Mouse (Mus musculus) intestine, postnatal 0 days (tissue): Measurements from ENCODE around the gene Sod1. TPM values are rescaled to one million over a fixed set of nuclear protein-coding genes. Genes with fewer than 3 reads are reported as not detected.
"Not testable (repeated sequence)": the region's sequence is repeated elsewhere in the genome, so short reads cannot be mapped to it uniquely, and the experiment has no call there.

Experiments used
- ATAC-seq: fragments of 200-750 bp; cut with Nextera tagmentation; 2 replicates; pipeline ENCODE4 v1.8.0; 2017; ENCODE audit warnings: mild to moderate bottlenecking, moderate TSS enrichment, moderate library complexity
- H3K27ac ChIP-seq: fragments of 300-500 bp; sonication (generic); 2 replicates; pipeline ENCODE4 v1.5.1; 2014; ENCODE audit warnings: mild to moderate bottlenecking, low read depth, low read length, moderate library complexity
- H3K27me3 ChIP-seq: fragments of 300-500 bp; sonication (generic); replicated peaks from 2 replicates; pipeline ENCODE4 v1.6.1; 2014; ENCODE audit warnings: low read length, mixed read lengths; ENCODE audit not compliant: control insufficient read depth, insufficient read depth
- H3K36me3 ChIP-seq: fragments of 300-500 bp; sonication (generic); 2 replicates; pipeline ENCODE4 v1.6.1; 2014; ENCODE audit warnings: mild to moderate bottlenecking, moderate library complexity; ENCODE audit not compliant: control insufficient read depth, insufficient read depth
- H3K4me1 ChIP-seq: fragments of 300-500 bp; sonication (generic); replicated peaks from 2 replicates; pipeline ENCODE4 v1.6.1; 2014; ENCODE audit warnings: antibody characterized with exemption, low read length, mixed read lengths; ENCODE audit not compliant: control insufficient read depth, insufficient read depth
- H3K4me2 ChIP-seq: fragments of 300-500 bp; sonication (generic); replicated peaks from 2 replicates; pipeline ENCODE4 v1.6.1; 2014; ENCODE audit warnings: low read depth, mild to moderate bottlenecking, moderate library complexity
- H3K4me3 ChIP-seq: fragments of 300-500 bp; sonication (generic); 2 replicates; pipeline ENCODE4 v1.5.1; 2014; ENCODE audit warnings: low read depth, low read length
- H3K9ac ChIP-seq: fragments of 300-500 bp; sonication (generic); 2 replicates; pipeline ENCODE4 v1.6.1; 2014; ENCODE audit warnings: mild to moderate bottlenecking, low read depth, low read length
- H3K9me3 ChIP-seq: fragments of 300-500 bp; sonication (generic); 2 replicates; pipeline ENCODE4 v1.6.1; 2016; ENCODE audit warnings: mixed run types; ENCODE audit not compliant: control insufficient read depth
- CTCF ChIP-seq: sonication (generic); IDR thresholded peaks from 2 replicates; pipeline ENCODE4 v1.5.1; 2016; ENCODE audit warnings: low read depth, mild to moderate bottlenecking, control low read depth, antibody characterized with exemption, moderate library complexity
- WGBS: fragments of 180-500 bp; shearing (Covaris S2); extraction: QIAGEN DNeasy Blood & Tissue Kit; methylation state at CpG from one replicate; pipeline ENCODE4 v1.1.7; 2014; 5-methylcytosine and 5-hydroxymethylcytosine counted together
- polyA plus RNA-seq: library from polyadenylated mRNA; unstranded; fragments of >200 nt; fragmentation: Nextera tagmentation; extraction: Ambion mirVana; gene quantifications from 2 replicates; pipeline ENCODE4 v1.2.1, GENCODE M21; 2015

Sod1 gene
- polyA plus RNA-seq, 1 experiment from 2014 or later = 1,874 TPM

DNA sequence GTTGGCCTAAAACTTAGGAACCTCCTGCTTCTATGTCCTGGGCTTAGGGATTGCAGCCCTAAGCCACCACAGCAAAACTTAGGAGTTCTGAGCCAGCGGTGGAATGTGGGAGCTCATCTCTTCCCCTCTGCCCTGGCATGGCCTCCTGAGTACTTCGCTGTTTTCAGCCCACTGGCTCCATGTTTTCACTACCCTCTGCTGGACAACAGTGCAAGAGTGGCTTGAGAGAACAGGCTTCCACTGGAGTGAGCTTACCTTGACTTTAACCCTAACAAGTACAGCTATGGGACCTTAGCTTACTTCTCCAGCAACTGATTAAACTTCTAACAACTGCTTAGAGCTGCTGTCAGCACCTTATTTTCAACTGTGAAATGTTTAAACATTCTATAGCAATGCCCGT, 14.6 kb downstream of the Sod1 start:
- H3K4me1 ChIP-seq = no peaks in the 10 kb centered on the region
- no peak overlapping the region for H3K9ac ChIP-seq
- H3K9me3 ChIP-seq = no peaks in the 10 kb centered on the region
- no peak overlapping the region for H3K4me3 ChIP-seq
- no peaks in the 10 kb centered on the region for H3K27me3 ChIP-seq
- H3K4me2 ChIP-seq = no peak overlapping the region
- 83% methylated on average over 3 of the region's 3 CpGs for WGBS
- ATAC-seq = no peak
- H3K36me3 ChIP-seq = peaks cover 19% of the 10 kb centered on the region; the same call in 1 of the 2 replicates
- no peak overlapping the region for H3K27ac ChIP-seq
- peak; percentile 34; the same call in 1 of the 2 replicates for TF ChIP-seq CTCF

DNA sequence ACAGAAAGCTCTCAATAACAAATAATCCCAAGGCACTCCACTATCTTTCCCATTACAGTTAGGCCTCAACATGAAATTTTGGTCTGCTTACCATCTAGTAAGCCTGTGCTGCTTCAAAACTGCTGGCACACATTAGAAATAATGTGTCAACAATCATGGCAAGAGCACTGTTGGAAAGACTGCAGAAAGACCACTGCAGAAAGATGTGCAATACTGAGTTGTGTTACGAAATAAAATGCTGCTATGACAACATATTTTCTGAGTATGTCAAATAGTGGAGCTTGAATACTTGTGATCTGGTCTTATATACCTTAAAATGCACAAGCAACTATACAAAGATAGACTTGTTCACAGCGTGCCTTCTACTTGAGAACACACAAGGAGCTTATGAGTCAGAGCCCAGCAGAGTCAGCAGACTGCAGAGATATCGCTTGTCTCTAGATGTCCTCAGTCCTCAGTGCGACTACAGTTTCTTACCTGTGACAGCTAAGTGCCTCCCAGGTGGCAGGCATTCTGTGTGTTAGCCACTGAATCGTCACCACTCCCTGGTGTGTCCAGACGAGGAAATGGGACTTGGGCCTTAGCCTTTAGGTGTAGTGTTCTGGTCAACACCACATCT, 18.7 kb downstream of the Sod1 start:
- TF ChIP-seq CTCF = peak; percentile 36
- WGBS = 74% methylated on average over 6 of the region's 6 CpGs
- Histone ChIP-seq H3K27me3 (no peaks in the 10 kb centered on the region), H3K36me3 (peaks cover 56% of the 10 kb centered on the region), H3K27ac (no peak overlapping the region), H3K4me2 (no peak overlapping the region), H3K4me3 (no peak overlapping the region), H3K9ac (no peak overlapping the region), H3K4me1 (no peaks in the 10 kb centered on the region), H3K9me3 (no peaks in the 10 kb centered on the region)
- peak; percentile 65 for ATAC-seq

DNA sequence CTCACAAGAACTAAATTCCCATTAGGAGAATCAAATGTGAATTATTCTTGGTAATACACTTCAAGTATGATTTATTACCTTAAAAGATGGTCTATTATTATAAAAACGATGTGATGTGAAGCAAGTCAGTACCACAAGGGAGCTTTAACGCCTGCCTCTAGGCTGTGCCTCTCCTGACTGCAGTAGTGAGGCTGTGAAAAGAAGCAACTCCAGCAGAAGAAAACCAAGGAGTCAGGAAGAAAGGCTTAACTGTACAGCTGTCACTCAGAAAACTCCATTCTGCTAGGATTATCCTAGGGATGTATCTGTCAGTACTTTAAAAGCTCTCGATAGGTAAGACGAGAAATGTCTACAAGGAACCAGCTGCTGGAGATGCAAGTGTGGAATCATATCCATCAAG, 21.3 kb downstream of the Sod1 start:
- H3K36me3 ChIP-seq = peaks cover 80% of the 10 kb centered on the region
- no peak overlapping the region for H3K4me2 ChIP-seq
- WGBS = 88% methylated on average over 4 of the region's 4 CpGs
- TF ChIP-seq CTCF = no peak
- ATAC-seq = no peak
- H3K27ac ChIP-seq = no peak overlapping the region
- H3K4me1 ChIP-seq = no peaks in the 10 kb centered on the region
- H3K9me3 ChIP-seq = no peaks in the 10 kb centered on the region
- H3K9ac ChIP-seq = no peak overlapping the region
- no peak overlapping the region for H3K4me3 ChIP-seq
- H3K27me3 ChIP-seq = no peaks in the 10 kb centered on the region

DNA sequence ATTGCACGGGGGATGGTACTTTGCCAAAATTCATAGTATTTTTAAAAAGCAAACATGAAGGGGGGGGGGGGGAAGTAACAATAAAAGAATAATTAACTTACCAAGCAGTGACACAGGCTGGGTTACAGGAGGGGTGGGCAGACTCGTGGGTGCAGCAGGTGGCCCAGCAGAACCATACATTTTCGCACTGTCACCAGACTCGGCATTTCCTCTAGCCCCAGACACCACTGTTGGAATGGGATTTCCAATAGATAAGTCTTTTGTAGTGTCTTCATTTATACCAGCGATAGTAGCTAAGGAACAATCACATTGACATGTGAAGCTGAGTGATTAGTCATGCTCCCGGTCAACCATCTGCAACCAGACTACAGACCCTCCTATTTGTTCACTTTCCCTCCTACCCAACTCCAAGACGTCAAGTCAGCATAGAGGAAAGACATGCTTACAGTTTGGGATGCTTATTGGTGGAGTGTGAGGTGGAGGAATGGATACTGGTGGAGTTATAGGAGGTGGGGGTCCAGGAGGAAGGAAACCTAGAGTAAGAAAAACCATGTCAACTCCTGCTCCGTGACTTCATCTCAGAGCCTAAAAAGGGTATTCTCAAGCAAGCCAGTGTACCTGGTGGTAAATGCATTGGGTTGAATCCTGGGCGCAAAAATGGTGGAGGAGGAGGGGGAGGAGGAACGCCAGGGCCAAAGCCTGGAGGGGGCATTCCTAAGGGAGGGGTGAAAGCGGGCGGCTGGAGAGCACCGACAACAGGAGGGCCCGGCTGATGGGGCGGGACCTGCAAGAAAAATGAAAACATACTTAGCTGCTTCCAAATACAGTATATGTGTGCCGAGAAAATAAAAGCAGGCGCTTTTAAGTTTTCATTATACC, 22.1 kb downstream of the Sod1 start:
- no peak for ATAC-seq
- no peak overlapping the region for H3K9ac ChIP-seq
- H3K4me2 ChIP-seq = no peak overlapping the region
- no peak overlapping the region for H3K4me3 ChIP-seq
- H3K27ac ChIP-seq = no peak overlapping the region
- WGBS = 79% methylated on average over 17 of the region's 17 CpGs
- TF ChIP-seq CTCF = no peak
- no peaks in the 10 kb centered on the region for H3K9me3 ChIP-seq
- H3K36me3 ChIP-seq = peaks cover 83% of the 10 kb centered on the region
- H3K27me3 ChIP-seq = no peaks in the 10 kb centered on the region
- H3K4me1 ChIP-seq = no peaks in the 10 kb centered on the region

DNA sequence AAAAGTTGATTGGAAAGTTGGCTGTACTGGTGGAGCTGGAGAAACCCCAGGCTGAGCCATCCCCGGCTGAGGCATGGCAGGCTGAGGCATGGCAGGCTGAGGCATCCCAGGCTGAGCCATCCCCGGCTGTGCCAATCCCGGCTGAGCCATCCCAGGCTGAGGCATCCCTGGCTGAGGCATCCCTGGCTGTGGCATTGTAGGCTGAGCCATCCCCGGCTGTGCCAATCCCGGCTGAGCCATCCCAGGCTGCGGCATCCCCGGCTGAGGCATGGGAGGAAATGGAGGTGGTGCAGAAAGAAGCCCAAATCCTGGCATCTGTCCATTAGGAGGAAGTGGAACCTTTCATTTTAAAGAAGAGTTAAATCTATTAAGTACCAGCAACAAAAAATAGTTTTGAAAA, 29.5 kb downstream of the Sod1 start:
- WGBS = 93% methylated on average over 7 of the region's 7 CpGs
- no peaks in the 10 kb centered on the region for H3K27me3 ChIP-seq
- no peaks in the 10 kb centered on the region for H3K4me1 ChIP-seq
- TF ChIP-seq CTCF = no peak
- no peak overlapping the region for H3K4me2 ChIP-seq
- H3K9ac ChIP-seq = no peak overlapping the region
- no peak for ATAC-seq
- no peak overlapping the region for H3K27ac ChIP-seq
- H3K4me3 ChIP-seq = no peak overlapping the region
- peaks cover 92% of the 10 kb centered on the region for H3K36me3 ChIP-seq
- no peaks in the 10 kb centered on the region for H3K9me3 ChIP-seq

DNA sequence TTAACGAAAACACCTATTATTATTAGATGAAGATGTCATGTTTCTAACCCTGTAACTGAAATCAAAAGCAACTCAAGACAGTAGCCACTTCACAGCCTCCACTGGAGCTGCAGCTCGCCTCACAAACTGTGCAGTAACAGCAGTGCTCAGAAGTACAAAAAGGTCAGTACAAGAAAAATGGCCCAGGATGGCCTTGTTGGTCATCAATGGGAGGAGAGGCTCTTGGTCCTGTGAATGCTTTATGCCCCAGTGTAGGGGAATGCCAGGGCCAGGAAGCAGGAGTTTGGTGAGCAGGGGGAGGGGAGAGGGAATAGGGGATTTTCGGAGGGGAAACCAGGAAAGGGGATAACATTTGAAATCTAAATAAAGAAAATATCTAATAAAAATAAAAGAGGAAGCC, 30.7 kb downstream of the Sod1 start:
- not testable (repeated sequence) for H3K27me3 ChIP-seq, H3K4me3 ChIP-seq, ATAC-seq, H3K4me1 ChIP-seq, H3K27ac ChIP-seq, H3K4me2 ChIP-seq, H3K9me3 ChIP-seq, H3K9ac ChIP-seq
- WGBS = 96% methylated on average over 3 of the region's 3 CpGs
- peaks cover 86% of the 10 kb centered on the region for H3K36me3 ChIP-seq
